Mouse (Mus musculus) right cerebral cortex, postnatal 10 days (tissue): Measurements from ENCODE around the gene Ttc7b.
A peak's percentile ranks its signal among the peaks of the same experiment; 100 is the strongest.

ENCODE experiments used
- DNase-seq, 2 experiments: peaks; one replicate each; pipeline ENCODE4 v3.0.0; 2021; ENCODE audit warnings: low spot score in 2 of 2

The Ttc7b gene

DNA sequence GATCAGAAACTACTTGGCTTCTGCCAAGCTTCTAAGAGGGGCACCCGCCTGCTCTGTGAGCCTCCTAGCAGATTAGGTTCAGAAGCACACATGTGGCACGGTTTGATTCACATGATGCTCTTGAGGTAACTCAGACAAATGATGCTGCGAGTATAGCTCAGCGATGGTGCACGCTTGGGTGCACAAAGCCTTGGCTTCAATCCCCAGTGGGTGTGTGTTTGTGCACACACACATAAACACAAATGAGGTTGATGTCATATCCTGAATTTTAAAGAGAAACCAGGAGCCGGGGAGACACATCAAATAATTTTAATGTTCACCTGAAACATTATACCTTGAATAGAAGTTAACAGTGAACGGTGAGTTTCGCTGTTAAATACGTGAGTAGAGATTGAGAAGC lies 6.6 kb upstream of the Ttc7b start:
- DNase-seq = peak in 1 of 2 experiments; percentile 27

DNA sequence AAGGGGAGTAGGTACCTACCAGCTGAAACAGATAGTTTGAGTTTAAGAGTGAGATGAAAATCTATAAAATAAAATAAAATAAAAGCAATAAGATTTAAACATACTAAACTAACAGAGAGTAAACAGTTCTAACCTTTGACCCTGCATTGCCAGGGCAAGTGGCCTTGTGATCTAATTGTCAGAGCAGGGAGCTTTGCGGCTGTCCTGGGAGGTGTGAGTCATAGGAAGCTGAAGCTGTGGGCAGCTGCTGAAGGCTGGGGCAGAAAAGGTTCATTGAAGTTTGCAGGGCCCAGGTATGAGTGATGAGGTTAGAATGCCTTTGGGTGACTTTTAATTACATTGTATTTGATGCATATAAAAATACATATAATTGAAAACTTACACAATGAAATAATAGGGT lies 5.3 kb upstream of the Ttc7b start:
- DNase-seq = peak in 1 of 2 experiments; percentile 19

DNA sequence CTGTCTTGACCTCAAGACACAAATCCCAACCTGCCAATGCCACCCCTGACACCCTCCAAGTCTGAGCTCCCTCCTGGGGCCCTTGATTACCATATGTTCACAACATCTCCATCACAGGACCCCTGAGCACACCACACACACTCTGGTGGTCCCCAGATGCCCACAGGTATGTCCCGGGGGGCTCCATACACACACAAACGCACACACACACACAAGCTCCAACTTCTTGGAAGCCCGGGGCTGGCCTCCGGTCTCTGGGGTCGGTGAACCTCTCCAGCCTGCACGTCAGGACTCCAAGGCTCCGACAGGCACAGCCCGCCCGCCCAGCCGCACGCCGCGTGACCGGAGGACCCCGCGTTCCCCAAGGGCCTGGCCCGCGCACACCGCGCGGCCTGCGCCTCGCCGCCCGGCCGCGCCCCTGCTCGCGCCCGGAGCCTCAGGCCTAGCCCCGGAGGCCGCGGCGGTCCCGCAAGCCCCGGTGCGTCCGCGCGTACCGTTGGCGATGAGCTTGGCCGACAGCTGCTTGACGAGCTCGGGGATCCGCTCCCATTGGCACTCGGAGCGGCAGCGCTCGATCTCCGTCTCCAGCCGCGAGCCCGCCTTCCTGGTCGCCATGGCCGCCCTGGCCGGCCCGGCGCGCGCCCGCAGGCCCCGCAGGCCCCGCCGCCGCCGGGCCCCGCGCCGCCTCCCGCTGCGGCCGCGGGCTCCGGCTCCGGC lies 391 bp downstream of the Ttc7b start:
- DNase-seq = peak; percentile 56 to 62

DNA sequence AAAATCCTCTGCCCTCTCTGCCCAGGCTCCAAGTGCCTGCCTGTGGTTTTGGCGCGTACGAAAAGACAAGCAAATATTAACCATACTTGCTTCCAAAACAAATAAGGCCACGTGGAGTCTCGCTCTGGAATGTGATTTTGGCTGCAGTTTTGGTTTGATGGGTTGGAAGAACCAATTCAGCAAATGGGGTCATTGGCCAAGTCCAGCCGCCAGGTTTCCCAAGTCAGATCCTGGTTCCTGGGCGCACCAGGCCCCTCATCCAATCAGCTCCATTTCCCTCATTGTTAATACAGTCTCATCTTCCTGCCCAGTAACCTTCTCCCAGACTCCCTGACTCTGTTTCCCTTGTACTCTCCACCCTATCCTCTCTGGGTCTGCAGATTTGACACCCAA lies 946 bp downstream of the Ttc7b start:
- peak in 1 of 2 experiments; percentile 55 for DNase-seq

DNA sequence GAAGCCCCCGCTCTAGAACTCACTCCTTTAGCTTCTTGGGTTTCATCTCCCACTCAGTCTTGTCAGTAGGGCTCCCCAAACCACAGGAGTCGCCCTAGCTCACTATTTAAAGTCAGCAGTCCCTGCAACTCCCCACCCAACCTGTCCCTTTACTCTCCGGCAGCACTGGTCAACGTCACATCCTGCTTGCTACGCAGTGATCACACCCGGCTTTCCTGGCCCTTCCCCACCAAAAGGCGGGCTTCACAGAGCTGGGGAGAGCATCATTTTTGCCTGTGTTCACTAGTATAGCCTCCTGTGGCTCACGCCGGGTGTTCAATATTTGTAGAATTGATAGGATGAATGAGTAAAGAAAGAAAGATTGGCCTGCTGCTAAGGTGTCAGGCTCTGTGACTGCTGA lies 3.3 kb downstream of the Ttc7b start:
- no peak for DNase-seq

DNA sequence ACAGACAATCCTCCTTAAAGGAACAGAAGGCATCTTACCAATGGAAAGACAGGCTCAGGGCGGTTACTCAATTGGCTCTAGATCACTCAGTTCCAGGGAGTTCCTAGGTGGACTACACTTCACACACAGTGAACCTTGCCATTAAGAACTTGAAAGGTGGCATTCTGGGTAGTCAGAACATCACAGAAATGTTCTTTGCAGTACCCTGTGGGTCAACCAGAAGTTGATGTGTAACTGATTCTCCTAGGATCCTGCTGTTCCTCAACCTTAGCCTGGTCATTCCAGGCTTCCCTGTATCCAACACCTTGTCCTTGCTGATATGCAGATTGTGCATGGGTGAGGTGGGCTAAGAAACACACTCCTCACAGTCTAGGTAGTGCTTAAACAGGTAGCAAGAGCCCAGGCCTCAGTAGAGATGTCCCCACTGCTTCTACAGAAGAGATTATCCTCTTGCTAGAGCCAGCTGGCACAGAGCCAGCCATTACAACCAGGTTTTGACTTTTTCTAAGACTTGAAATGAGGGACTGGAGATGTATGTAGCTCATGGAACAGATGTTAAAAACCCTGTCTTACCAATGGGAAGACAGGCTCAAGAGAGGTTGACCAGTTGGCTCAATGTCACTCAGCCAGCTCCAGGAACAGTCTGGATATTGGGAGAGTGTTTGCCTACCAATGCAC lies 4.3 kb downstream of the Ttc7b start:
- no peak for DNase-seq

DNA sequence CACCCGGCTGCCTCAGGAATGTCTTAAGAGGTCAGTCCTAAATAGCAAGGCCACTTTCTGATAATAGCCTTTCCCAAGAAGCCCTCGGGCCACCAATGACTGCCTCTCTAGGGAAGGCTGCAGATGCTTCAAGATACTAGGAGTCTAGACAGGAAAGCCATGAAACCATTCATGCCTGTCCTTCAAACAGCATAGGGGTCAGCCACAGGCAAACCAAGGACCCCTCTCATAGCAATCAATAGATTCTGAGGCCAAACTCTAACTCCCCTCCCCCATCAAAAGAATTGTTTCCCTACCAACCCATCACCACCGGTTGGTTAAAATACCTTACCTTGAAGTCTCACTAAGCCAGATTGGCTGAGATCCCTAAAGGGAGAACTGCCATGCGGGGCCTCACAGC lies 5.1 kb downstream of the Ttc7b start:
- no peak for DNase-seq

DNA sequence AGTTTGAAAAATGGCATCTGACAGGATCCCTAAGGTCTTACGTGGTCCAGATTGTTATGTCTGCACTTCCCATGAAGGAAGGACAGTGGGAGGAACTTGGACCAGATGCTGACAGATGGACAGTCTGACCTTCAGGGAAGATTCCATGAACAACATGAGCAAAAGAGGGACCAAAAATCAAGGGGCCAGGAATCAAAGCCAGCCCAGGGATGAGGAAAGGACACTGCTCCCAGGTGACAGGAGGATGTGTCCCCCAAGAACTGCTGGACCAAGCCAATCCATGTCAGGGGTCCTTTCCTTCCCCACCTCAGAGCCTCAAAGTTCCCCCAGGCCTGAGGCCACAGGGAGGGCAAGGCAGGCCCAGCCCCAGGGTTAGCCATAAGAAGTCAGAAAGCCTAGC lies 6.0 kb downstream of the Ttc7b start:
- DNase-seq = no peak

DNA sequence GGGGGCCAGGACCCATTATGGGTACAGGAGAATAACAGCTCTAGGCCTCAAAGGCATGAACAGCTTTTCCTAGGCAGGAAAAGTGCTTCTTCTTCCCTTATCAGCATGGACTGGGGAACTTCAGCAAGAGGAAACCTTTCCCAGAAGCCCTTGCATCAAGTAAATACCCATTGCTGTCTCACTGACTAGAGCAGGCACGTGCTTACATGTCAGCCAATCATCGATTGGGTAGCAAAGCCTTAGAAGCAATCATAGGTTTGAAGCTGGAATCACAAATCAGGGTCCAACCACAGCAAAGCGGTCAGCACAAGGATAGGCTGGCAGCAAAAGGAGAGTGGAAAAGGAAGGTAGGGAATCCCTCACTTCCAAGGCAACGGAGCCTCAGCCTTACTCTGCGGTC lies 7.5 kb downstream of the Ttc7b start:
- DNase-seq = no peak

DNA sequence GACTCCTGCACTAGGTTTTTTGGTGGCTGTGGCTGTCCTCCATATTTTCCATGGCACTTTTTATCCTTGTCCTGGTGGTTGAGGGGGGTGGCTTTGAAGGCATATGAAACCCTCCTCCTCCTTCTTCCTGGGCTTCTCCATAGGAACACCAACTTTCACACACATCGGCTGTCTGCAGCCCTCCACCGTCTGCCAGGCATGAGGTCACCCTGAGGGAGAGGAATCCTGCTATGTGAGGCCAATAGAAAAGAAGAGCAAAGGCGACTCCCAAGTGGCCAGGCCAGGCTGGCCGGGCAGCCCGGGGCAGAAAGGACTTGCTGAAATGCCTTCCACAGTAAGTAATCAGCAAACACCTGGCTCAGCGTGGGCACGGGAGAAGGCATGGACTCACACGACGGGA lies 8.0 kb downstream of the Ttc7b start:
- no peak for DNase-seq

DNA sequence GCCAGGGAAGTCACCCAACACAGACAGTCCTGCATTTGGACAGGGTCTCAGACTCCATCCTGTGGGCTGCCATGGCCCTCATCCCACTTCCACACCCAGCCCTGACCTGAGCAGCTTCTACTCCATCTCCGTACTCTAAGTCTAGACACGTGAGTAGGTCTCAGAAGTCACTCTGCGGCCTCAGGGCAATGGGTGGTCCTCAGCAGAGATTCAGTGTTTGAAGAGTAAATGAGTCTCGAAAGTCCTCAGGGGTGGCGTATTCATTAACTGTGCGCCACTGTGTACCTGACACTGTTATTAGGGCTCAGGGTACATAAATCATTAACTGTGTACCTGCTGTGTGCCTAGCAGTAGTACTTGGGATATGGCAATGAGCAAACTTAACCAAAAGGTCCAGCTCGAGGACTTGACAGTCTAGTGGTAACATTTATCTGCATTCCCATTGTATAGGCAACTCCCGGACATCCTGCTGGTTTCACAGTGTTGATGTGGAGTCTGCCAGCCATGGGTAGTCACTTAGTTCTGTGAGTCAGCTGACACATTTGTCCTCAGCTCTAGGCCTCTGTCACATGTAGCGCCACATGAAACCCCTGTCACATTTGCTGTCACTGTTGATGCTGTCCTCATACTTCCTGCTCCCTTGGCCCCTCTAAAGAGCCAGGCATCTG lies 10.9 kb downstream of the Ttc7b start:
- no peak for DNase-seq

DNA sequence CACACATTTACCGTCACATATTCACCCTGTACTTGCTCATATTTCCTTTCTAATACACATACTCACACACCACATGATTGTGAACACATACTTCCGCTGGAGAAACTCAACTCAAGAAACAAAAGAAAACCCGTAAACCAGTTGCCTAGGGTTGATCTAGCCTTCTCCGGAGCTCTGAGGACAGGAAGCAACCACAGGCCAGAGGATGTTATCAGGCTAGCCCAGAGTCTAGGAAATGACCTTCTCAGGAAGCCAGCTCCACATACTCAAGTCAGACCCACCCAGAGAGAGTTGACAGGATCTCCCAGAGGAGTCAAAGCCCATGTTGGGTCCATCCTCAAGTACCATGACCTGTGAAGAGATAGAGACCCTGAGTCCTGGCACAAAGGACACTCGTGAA lies 12.0 kb downstream of the Ttc7b start:
- DNase-seq = no peak

DNA sequence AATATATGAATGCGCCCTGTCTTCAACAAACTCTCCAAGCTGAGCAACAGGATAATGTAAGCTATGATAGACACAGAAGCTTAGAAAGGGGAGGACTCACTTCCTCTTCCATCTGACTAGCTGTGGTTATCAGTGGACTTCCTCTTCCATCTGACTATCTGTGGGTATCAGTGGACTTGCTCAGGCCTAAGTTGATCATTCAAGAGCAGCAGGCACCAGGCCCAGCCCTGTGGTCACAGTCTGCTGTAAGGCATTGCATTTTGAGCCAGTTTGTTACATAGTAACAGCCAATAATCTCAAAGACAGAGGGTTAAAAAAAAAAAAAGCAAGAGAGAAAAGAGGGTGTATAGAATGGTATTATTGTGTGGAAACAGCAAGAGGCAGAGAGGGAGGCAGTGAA lies 15.1 kb downstream of the Ttc7b start:
- DNase-seq = no peak

DNA sequence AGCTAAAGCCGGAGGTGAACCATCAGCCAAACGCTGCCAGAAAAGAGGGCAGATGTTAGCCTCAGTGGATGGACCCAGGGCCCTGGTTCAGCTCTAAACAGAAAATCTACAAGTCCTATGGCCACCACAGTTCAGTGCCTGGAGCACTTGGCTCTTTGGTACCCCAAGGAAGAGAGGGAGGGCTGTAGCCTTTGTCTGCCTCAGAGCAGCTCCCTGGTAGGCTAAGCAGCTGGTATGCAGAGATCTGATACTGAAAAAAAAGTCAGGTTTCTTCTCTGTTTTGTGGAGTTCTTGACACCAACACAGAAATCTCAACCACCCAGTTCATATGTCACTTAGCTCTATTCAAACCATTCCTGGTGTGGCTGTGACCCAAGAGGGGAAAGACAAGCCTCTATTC lies 16.0 kb downstream of the Ttc7b start:
- DNase-seq = no peak

DNA sequence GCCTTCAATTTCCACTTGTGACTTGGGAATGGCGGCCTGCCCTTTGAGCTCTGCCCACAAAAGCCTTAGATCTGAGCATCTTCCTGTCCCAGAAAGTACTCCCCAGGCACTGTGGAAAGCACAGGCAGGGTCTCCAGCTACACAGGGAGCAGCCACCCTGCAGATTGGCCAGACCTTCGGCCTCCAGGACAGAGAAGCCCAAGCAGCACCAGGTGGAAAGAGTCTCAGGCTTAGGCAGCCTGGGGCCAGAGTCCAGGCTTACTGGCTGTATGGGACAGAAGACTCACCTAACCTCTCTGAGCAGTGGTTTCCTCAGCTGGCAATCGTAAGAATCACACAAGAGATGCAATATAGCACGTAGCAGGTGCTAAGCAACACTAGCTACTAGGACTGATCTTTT lies 17.0 kb downstream of the Ttc7b start:
- no peak for DNase-seq

DNA sequence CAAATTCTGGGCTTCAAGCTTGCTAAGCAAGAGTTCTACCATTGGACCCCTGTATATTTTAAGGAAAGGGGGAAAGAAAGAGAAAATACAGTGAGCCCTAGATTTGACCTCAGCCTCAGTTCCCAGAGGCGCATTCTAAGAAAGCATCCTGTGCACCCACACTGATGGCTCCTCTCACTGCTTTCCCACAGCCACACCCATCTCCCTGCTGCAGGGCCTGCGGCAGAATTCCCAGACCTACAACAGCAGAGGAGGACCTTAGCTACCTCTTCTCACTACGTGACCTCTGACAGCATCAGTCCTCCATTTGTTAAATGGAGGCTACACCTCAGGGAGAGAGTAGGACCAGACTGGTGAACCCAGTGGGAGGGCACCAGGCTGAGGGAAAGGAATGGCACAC lies 18.1 kb downstream of the Ttc7b start:
- DNase-seq = no peak

DNA sequence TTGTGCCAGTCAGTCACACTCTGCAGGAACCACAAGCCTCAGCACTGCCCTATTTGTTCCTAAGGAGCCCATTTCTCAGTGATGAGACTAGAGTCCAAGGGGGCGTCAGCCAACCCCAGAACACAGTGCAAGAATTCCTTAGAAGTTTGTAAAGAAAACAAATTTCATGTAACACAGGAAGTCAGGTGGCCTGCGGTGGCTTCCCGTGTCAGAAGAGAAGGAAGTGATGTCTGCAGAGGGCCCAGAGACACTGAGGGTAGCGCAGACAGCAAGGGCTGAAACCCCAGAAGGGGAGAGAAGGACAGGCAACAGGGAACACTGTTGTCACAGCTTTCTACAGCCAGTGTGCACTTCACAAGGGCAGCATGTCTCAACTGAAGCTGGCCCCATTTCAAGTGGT lies 19.4 kb downstream of the Ttc7b start:
- no peak for DNase-seq

DNA sequence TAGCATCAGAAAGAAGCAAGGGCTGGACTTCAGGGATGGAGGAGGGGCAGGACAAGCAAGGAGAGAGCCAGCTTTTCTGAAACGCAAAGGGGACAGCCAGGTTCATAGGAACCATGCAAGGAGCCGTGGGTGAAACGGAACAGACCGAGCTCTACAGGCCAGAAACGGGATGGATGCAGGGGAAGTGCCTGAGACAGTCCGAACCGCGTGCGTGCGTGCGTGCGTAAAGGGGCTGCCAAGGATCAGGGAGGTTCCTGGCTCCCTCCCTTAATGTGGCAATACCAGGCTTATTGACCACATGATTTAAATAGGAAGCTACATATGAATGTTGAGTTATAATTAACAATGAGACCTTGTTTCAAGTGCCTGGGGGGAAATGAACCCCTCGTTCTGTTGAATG lies 21.2 kb downstream of the Ttc7b start:
- no peak for DNase-seq

DNA sequence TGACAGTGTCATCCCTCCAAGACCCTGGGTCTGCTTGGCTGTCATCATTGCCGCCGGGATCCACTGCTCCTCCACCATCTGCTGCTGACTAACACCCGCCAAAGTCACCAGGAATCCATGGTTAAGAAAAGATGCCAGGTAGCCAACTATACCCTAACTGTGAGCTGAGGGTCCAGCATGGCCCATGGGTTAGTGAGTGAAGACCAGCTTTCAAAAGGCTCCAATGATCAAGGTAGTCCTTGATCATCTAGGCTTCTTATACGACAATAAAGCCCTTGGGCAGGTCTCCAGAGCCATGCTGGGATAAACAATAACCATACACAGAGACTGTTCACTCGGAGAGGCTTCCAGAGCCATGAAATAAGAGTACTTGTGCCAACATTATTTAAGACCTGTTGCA lies 22.6 kb downstream of the Ttc7b start:
- no peak for DNase-seq

DNA sequence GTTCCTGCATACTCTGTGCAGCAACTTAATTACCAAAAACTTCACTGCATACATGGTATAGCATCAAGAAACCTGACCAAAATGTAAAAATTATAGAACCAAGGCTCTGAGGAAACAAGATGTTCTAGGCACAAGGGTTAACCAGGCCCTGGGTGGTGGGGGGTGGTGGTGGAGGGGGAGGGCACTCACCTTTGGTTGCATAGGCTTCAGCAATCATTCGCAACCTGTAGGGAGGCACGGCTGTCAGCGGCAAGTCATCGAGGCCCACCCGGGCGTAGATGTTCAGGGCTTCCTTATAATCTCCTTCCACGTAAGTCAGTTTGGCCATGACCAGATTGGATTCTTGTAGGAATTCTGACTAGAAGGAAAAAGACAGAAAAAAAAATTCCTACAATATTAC lies 25.5 kb downstream of the Ttc7b start:
- DNase-seq = no peak

DNA sequence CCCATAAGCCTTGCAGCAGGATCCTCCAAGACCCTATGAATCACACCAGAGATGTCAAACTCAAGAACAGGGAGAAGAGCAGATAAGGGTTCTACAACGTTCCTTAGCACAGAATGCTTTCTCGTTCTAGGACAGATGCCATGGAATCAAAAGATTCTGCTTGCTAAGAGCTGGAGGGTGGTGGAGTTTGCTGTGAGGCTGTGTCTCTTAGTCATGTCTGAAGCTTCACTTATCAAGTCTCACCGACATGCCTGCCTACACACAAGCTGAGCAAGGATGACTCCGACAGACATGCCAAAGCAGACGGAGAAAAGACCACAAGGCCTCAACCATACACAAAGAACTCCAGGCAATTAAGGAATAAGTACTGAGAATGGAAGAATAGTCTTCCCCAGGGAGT lies 27.4 kb downstream of the Ttc7b start:
- peak in 1 of 2 experiments; percentile 60 for DNase-seq

DNA sequence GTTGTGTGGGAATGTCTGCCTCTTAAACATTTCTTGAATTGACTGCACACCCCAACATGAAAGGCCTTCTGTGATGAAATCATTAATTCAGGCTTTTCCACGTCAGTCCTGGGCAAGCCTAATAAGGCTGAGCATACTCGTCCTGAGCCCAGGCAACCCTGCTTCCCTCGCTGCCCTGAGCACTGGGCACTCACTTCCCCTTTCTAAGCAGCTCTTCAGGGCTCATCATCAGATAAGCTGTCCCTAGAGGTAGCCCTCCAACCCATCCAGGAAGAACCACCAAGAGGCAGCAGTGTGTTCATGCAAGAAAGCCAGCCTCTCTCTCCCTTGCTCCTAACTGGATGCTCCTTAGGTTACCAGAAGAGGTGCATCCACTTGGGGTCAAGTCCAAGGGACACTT lies 27.9 kb downstream of the Ttc7b start:
- DNase-seq = no peak

DNA sequence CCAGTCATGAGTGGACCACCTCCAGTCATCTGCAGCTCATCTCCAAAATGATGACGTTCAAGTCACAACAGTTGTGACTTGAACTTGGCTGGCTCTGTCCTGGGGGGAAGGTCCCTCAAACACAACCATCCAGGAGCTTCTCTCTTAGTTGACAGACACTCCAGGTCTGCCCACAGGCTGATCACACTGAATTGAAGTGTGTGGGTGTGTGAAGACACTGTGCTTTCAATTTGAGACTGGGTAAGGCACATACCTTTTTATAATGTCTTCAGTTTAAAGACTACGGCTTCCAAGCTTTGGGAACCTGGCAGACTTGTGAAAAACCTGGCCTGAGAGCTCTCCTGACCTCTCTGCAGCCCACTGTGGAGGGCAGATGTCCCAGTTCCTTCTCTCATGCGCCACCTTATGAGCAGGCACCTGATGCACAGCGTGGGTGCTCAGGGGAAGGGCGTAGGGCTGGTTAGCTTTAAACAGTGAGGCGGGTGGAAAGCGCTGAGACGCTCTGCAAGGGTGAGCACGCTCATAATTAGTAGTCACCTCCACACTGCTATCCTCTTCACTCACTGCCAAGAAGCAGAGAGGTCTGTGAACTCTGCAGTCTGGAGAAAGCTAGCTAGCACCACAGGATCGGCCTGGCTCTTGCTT lies 28.5 kb downstream of the Ttc7b start:
- DNase-seq = no peak
